Mouse (Mus musculus) spleen, postnatal 36 days (tissue): ENCODE measurements around the gene Erp27.
"Not testable (repeated sequence)": the region's sequence is repeated elsewhere in the genome, so short reads cannot be mapped to it uniquely, and the experiment has no call there.

Source experiments
- DNase-seq, 2 experiments: peaks; one replicate each; pipeline ENCODE4 v3.0.0; 2022; ENCODE audit warnings: low spot score in 2 of 2, mixed read lengths in 1 of 2

The Erp27 gene

GRCm38 (mm10) chr6:136910247-136910890 is 11.6 kb downstream of the Erp27 start:
- DNase-seq, result no peak

- DNase-seq, result no peak
Measured at GRCm38 (mm10) chr6:136906937-136907293, 15.1 kb downstream of the Erp27 start.

- no peak for DNase-seq
Measured at GRCm38 (mm10) chr6:136906283-136906936, 15.6 kb downstream of the Erp27 start.

- DNase-seq, result no peak
Measured at GRCm38 (mm10) chr6:136903885-136904470, 18.0 kb downstream of the Erp27 start.

GRCm38 (mm10) chr6:136902527-136902926 is 19.5 kb downstream of the Erp27 start:
- no peak for DNase-seq

GRCm38 (mm10) chr6:136901010-136901409 is 21.0 kb downstream of the Erp27 start:
- DNase-seq, result no peak

- DNase-seq, result no peak
Measured at GRCm38 (mm10) chr6:136900369-136901009, 21.5 kb downstream of the Erp27 start.

- no peak for DNase-seq
Measured at GRCm38 (mm10) chr6:136898954-136899353, 23.0 kb downstream of the Erp27 start.

- no peak for DNase-seq
Measured at GRCm38 (mm10) chr6:136898222-136898621, 23.8 kb downstream of the Erp27 start.

GRCm38 (mm10) chr6:136897789-136898188 is 24.2 kb downstream of the Erp27 start:
- no peak for DNase-seq

GRCm38 (mm10) chr6:136894532-136895339 is 27.2 kb downstream of the Erp27 start:
- no peak for DNase-seq

- DNase-seq, result no peak
Measured at GRCm38 (mm10) chr6:136892002-136892401, 30.0 kb downstream of the Erp27 start.

GRCm38 (mm10) chr6:136889554-136889953 is 32.4 kb downstream of the Erp27 start:
- no peak for DNase-seq

- DNase-seq, result no peak
Measured at GRCm38 (mm10) chr6:136889067-136889466, 32.9 kb downstream of the Erp27 start.

GRCm38 (mm10) chr6:136887854-136888253 is 34.1 kb downstream of the Erp27 start:
- DNase-seq, result no peak

GRCm38 (mm10) chr6:136884766-136885165 is 37.2 kb downstream of the Erp27 start:
- not testable (repeated sequence) for DNase-seq

GRCm38 (mm10) chr6:136883961-136884360 is 38.0 kb downstream of the Erp27 start:
- DNase-seq, result no peak

GRCm38 (mm10) chr6:136883431-136883915 is 38.5 kb downstream of the Erp27 start:
- DNase-seq, result no peak

- DNase-seq, result no peak
Measured at GRCm38 (mm10) chr6:136881678-136882077, 40.3 kb downstream of the Erp27 start.

GRCm38 (mm10) chr6:136875670-136876069 is 46.3 kb downstream of the Erp27 start, which contains the start of gene Mgp:
TSS of gene Mgp (minus strand) at chr6:136875823.
- no peak for DNase-seq

GRCm38 (mm10) chr6:136874599-136874998 is 47.4 kb downstream of the Erp27 start:
- DNase-seq, result no peak

GRCm38 (mm10) chr6:136868921-136869320 is 53.1 kb downstream of the Erp27 start:
- DNase-seq, result no peak
